ENCODE assay signal across 7 mouse cellular contexts in genomic region chr3:65494291-65494763, GRCm38 (mm10). TPM values are rescaled to one million over a fixed set of nuclear protein-coding genes. Genes with fewer than 3 reads are reported as not detected.
DNase-seq lines count a peak whose midpoint lies in the region; ATAC-seq and TF ChIP-seq lines count a peak whose summit lies in the region.

No protein-coding gene starts in this region.

- no peak overlapping the region for H3K27ac ChIP-seq in kidney, adult 2 months (ENCODE audit: insufficient read depth, low read depth, low read length)
- no peak overlapping the region for H3K27ac ChIP-seq in lung, embryonic 14.5 days (ENCODE audit: low read depth)

- H3K9ac ChIP-seq in lung, embryonic 14.5 days: no peak overlapping the region

- WGBS in kidney, adult 2 months: 46% methylated on average over 9 of the region's 9 CpGs
- WGBS in lung, embryonic 14.5 days: 9% methylated on average over 9 of the region's 9 CpGs

- ATAC-seq in lung, embryonic 14.5 days (ENCODE audit: insufficient read depth): peak; percentile 54; the same call in 1 of the 2 replicates

- no peak for TF ChIP-seq POLR2A in kidney, adult 2 months (IDR thresholded peaks at IDR 0.05; ENCODE audit: low read depth, low read length)

- peaks cover 45% of the 10 kb centered on the region for H3K4me1 ChIP-seq in E14TG2a.4 (replicated peaks; ENCODE audit: low read depth, low read length)
- no peaks in the 10 kb centered on the region for H3K4me1 ChIP-seq in kidney, adult 2 months (ENCODE audit: control insufficient read depth, insufficient read depth, low read length)
- no peaks in the 10 kb centered on the region for H3K4me1 ChIP-seq in lung, embryonic 14.5 days (ENCODE audit: insufficient read depth)

- peak; percentile 44 for DNase-seq in adrenal gland, postnatal 10 days
- DNase-seq in heart, adult 8-10 months (ENCODE audit: low spot score): peak; percentile 68
- DNase-seq in kidney, adult 2 months: peak; percentile 30
- DNase-seq in lung, embryonic 14.5 days: peak; percentile 60
- peak; percentile 10 for DNase-seq in telencephalon, adult 2 months (ENCODE audit: low read depth, low spot score)
- no peak for DNase-seq in spleen, adult 18-20 months

- no peak for TF ChIP-seq CTCF in E14TG2a.4 (conservative IDR thresholded peaks at IDR 0.05; ENCODE audit: low read length)
- TF ChIP-seq CTCF in kidney, adult 2 months (conservative IDR thresholded peaks at IDR 0.05; ENCODE audit: insufficient read depth, insufficient read length, low read depth, low read length): no peak
- TF ChIP-seq CTCF in lung, embryonic 14.5 days (IDR thresholded peaks at IDR 0.05; ENCODE audit: low read depth): no peak

- H3K9me3 ChIP-seq in E14TG2a.4 (ENCODE audit: low read length): no peaks in the 10 kb centered on the region
- H3K9me3 ChIP-seq in lung, embryonic 14.5 days (ENCODE audit: low read depth, low read length): no peaks in the 10 kb centered on the region

- H3K4me3 ChIP-seq in E14TG2a.4 (replicated peaks; ENCODE audit: low read length): peak overlapping the region; percentile 5; the same call in 1 of the 2 replicates
- H3K4me3 ChIP-seq in kidney, adult 2 months (ENCODE audit: insufficient read depth, low read depth, low read length): no peak overlapping the region
- H3K4me3 ChIP-seq in lung, embryonic 14.5 days (ENCODE audit: low read depth, low read length): no peak overlapping the region

- H3K27me3 ChIP-seq in E14TG2a.4 (ENCODE audit: insufficient read depth, low read length): no peaks in the 10 kb centered on the region
- H3K27me3 ChIP-seq in kidney, adult 2 months (replicated peaks; ENCODE audit: control insufficient read depth, insufficient read depth, low read length): no peaks in the 10 kb centered on the region
- no peaks in the 10 kb centered on the region for H3K27me3 ChIP-seq in lung, embryonic 14.5 days (ENCODE audit: insufficient read depth, low read length)

- peak overlapping the region; percentile 36 for H3K4me2 ChIP-seq in lung, embryonic 14.5 days

- H3K36me3 ChIP-seq in E14TG2a.4 (ENCODE audit: insufficient read depth, low read length): no peaks in the 10 kb centered on the region
- no peaks in the 10 kb centered on the region for H3K36me3 ChIP-seq in kidney, adult 2 months (ENCODE audit: control insufficient read depth, insufficient read depth, low read length)
- no peaks in the 10 kb centered on the region for H3K36me3 ChIP-seq in lung, embryonic 14.5 days (ENCODE audit: insufficient read depth)

RNA-seq across cellular contexts. Expression of gene Tiparp, which starts 33.9 kb away (rescaled TPM):
- 10 to 100 TPM; 33.7 to 36.6 TPM for total RNA-seq in adrenal gland, postnatal 10 days (2021)
- total RNA-seq in heart, adult 8-10 months (2022): 10 to 100 TPM in 1 of 4 experiments, 1 to 10 TPM in 3; 8.0 to 11.8 (median 9.0) TPM
- polyA plus RNA-seq in kidney, adult 2 months (2012; rRNA removed): 3.9 and 4.9 TPM in 2 replicates
- polyA plus RNA-seq in lung, embryonic 14.5 days (2014; fragmentation: Nextera tagmentation; extraction: Ambion mirVana): 44.4 and 47.4 TPM in 2 replicates

Comparison
In these comparisons a context has a peak if more than half of its experiments do, and no peak if none do; other contexts are left out.
1. DNase-seq: peak in adrenal gland, postnatal 10 days (single experiment), heart, adult 8-10 months (single experiment), kidney, adult 2 months (single experiment), lung, embryonic 14.5 days (single experiment) and telencephalon, adult 2 months (single experiment); none in spleen, adult 18-20 months (0 of 2).